Mouse (Mus musculus) ES-Bruce4 (cell line): Measurements from ENCODE around the gene Klhl33. TPM values are rescaled to one million over a fixed set of nuclear protein-coding genes. Genes with fewer than 3 reads are reported as not detected.

ENCODE experiments used
- H3K27ac ChIP-seq: 2 replicates; pipeline ENCODE4 v1.5.1; 2012; ENCODE audit warnings: low read length, inconsistent platforms; ENCODE audit not compliant: insufficient read depth
- H3K27me3 ChIP-seq: 2 replicates; pipeline ENCODE4 v1.6.1; 2012; ENCODE audit warnings: mild to moderate bottlenecking, low read length, inconsistent platforms; ENCODE audit not compliant: control insufficient read depth, poor library complexity, insufficient read depth, severe bottlenecking
- H3K36me3 ChIP-seq: 2 replicates; pipeline ENCODE4 v1.6.1; 2012; ENCODE audit warnings: inconsistent platforms, mild to moderate bottlenecking, low read length, moderate library complexity; ENCODE audit not compliant: control insufficient read depth, poor library complexity, insufficient read depth, severe bottlenecking
- H3K4me1 ChIP-seq: one replicate; pipeline ENCODE4 v1.8.1; 2011; ENCODE audit warnings: low read length; ENCODE audit not compliant: control insufficient read depth, insufficient read depth
- H3K4me3 ChIP-seq: 2 replicates; pipeline ENCODE4 v1.5.1; 2011; ENCODE audit warnings: low read depth, mild to moderate bottlenecking, low read length
- H3K9ac ChIP-seq: 2 replicates; pipeline ENCODE4 v1.6.1; 2012; ENCODE audit warnings: low read depth, mild to moderate bottlenecking, inconsistent platforms; ENCODE audit not compliant: poor library complexity, severe bottlenecking
- H3K9me3 ChIP-seq: replicated peaks from 2 replicates; pipeline ENCODE4 v1.6.1; 2012; ENCODE audit warnings: mild to moderate bottlenecking, low read length, inconsistent platforms; ENCODE audit not compliant: control insufficient read depth, poor library complexity, insufficient read depth, severe bottlenecking
- CTCF ChIP-seq: IDR thresholded peaks from one replicate; pipeline ENCODE4 v1.8.1; 2011; ENCODE audit warnings: low read depth, low read length
- EP300 ChIP-seq: IDR thresholded peaks from 2 replicates; pipeline ENCODE4 v1.6.1; 2011; ENCODE audit warnings: low read depth, low read length; ENCODE audit not compliant: insufficient read depth
- POLR2A ChIP-seq: IDR thresholded peaks from one replicate; pipeline ENCODE4 v1.8.1; 2011; ENCODE audit warnings: low read length; ENCODE audit not compliant: insufficient read depth
- polyA plus RNA-seq: library from polyadenylated mRNA; stranded (reverse); fragments of >200 nt; gene quantifications from 2 replicates; pipeline ENCODE4 v1.2.4, GENCODE M21; 2011; ENCODE audit warnings: low read depth; ENCODE audit not compliant: missing spikeins, insufficient read depth, insufficient read length

Gene Klhl33
- polyA plus RNA-seq, 1 experiment, result not detected

DNA sequence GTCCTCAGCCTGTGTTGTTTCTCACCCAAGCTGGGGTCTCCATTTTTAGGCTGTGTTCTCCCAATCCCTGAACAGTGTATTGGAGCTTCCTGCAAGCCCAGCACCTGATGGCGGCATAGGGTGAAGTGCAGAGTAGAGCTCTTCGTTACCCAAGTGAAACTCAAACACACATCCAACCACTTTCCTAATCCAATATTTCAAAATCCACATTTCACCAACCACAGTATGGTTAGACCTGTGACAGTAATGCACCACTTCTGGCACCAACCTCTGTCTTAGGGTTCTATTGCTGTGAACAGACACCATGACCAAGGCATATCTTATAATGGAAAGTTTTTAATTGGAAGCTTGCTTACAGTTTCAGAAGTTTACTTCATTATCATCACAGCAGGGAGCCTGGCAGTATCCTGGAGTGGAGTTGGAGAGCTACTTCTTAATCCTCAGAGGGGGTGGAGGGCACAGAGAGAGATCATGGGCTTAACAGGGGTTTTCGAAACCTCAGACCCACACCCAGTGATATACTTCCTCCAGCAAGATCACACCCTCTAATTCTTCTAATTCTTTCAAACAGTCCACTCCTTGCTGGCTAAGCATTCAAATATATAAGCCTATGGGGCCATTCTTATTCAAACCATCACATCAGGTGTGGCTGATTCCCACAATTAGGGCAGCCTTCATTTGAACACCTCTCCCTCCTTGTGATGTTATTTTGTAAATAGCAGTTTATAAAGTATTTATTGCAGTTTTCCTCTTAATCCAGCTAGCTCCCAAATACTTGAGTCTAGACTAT, 41.0 kb upstream of the Klhl33 start:
- TF ChIP-seq EP300 (no peak), CTCF (no peak), POLR2A (no peak)
- H3K9me3 ChIP-seq, result no peaks in the 10 kb centered on the region
- H3K36me3 ChIP-seq, result peaks cover 5% of the 10 kb centered on the region
- peak overlapping the region; percentile 40 for H3K4me3 ChIP-seq
- no peaks in the 10 kb centered on the region for H3K4me1 ChIP-seq
- peak overlapping the region; percentile 49; the same call in 1 of the 2 replicates for H3K9ac ChIP-seq
- H3K27me3 ChIP-seq, result no peaks in the 10 kb centered on the region
- H3K27ac ChIP-seq, result peak overlapping the region; percentile 59

DNA sequence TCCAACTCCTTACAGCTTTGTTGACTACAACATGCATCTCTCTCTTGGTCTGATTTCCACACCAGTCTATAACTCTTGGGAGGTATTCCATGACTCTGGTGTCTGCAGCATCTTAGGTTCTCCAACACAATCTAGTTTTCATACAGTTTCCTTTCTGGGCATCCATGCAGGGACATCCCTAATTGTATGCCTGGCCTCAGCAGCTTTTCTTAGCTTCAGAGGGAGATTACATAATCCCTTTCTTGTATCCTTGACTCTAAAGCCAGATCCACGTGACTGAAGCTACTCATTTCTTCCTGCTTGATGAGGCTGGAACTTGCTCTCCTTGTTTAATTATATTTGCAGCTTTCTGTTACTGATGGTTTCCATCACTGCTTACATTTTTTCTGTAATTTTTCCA, 39.3 kb upstream of the Klhl33 start:
- TF ChIP-seq POLR2A (no peak), CTCF (no peak), EP300 (no peak)
- Histone ChIP-seq H3K27me3 (no peaks in the 10 kb centered on the region), H3K4me1 (no peaks in the 10 kb centered on the region), H3K4me3 (no peak overlapping the region), H3K36me3 (peaks cover 5% of the 10 kb centered on the region), H3K9ac (no peak overlapping the region), H3K27ac (no peak overlapping the region), H3K9me3 (no peaks in the 10 kb centered on the region)

DNA sequence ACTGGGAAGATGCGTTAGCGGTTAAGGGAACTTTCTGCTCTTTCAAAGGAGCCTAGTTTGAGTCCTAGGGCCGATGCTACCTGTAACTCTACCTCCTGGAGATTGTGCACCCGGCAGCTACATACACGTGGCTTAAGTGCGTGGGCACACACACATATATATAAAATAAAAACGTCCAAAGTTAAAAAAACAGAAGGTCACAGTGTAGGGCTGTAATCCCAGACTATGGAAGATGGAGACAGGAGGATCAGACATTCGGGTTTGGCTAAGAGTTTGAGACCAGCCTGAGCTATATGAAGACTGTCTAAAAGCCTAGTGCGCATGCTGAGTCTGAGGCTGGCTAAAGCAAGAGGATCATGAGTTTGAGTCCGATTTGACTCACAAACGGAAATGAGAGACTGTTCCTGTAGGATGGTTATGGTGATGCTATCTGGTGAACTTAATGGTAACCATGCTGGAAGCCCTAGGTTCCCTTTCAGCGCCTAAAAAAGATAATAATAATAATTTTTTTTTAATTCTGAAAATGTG, 34.2 kb upstream of the Klhl33 start:
- Histone ChIP-seq H3K27ac (peak overlapping the region; percentile 90), H3K27me3 (no peaks in the 10 kb centered on the region), H3K4me3 (peak overlapping the region; percentile 85), H3K36me3 (peaks cover 33% of the 10 kb centered on the region), H3K9ac (peak overlapping the region; percentile 77), H3K9me3 (no peaks in the 10 kb centered on the region), H3K4me1 (no peaks in the 10 kb centered on the region)
- TF ChIP-seq EP300, result no peak
- no peak for TF ChIP-seq CTCF
- TF ChIP-seq POLR2A, result no peak

- 0 out of 2 replicates have a peak, but pooled peaks have one; percentile 24 for TF ChIP-seq EP300
- no peak for TF ChIP-seq CTCF
- peak; percentile 69 for TF ChIP-seq POLR2A
- H3K4me3 ChIP-seq, result peak within 1 kb of the TSS; percentile 85
- H3K4me1 ChIP-seq, result no peaks in the 10 kb centered on the region
- H3K36me3 ChIP-seq, result peaks cover 37% of the 10 kb centered on the region
- peak within 1 kb of the TSS; percentile 77 for H3K9ac ChIP-seq
- H3K27me3 ChIP-seq, result no peaks in the 10 kb centered on the region
- no peaks in the 10 kb centered on the region for H3K9me3 ChIP-seq
- H3K27ac ChIP-seq, result peak within 1 kb of the TSS; percentile 90
Observed at GRCm38 (mm10) chr14:50930754-50931492, 33.6 kb upstream of the Klhl33 start, which contains the start of the genes Pip4p1 and Pnp. Gene Pip4p1, minus strand, starts transcription at chr14:50930856. Gene Pnp, plus strand, starts transcription at chr14:50931082.

- peaks cover 38% of the 10 kb centered on the region for H3K36me3 ChIP-seq
- TF ChIP-seq POLR2A, result no peak
- TF ChIP-seq CTCF, result no peak
- no peak for TF ChIP-seq EP300
- H3K9ac ChIP-seq, result peak overlapping the region; percentile 73
- H3K9me3 ChIP-seq, result no peaks in the 10 kb centered on the region
- H3K27me3 ChIP-seq, result no peaks in the 10 kb centered on the region
- H3K27ac ChIP-seq, result peak overlapping the region; percentile 66
- peak overlapping the region; percentile 70 for H3K4me3 ChIP-seq
- no peaks in the 10 kb centered on the region for H3K4me1 ChIP-seq
Observed at GRCm38 (mm10) chr14:50930377-50930753, 33.1 kb upstream of the Klhl33 start.

DNA sequence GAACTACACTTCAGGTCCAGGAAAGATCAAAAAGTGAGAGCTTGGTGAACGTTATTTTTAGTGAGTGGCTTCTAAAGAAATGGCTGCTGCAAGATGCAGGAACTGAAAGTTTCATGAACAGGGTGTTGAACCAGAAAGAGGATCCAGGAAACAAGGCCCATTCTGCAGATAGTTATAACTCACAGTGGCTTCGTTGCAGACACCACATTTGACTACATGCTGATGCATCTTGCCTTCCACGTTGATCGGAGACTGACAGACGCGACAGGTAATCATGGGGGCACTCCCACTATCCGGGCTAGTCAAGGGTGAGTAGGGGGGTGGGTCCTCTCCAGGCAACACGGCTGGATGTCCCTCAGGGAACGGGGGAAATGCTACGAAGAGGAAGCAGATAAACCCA, 32.6 kb upstream of the Klhl33 start:
- Histone ChIP-seq H3K4me1 (no peaks in the 10 kb centered on the region), H3K36me3 (peaks cover 38% of the 10 kb centered on the region), H3K9ac (peak overlapping the region; percentile 73), H3K4me3 (peak overlapping the region; percentile 70), H3K27me3 (no peaks in the 10 kb centered on the region), H3K9me3 (no peaks in the 10 kb centered on the region), H3K27ac (peak overlapping the region; percentile 66)
- no peak for TF ChIP-seq CTCF
- TF ChIP-seq EP300, result no peak
- TF ChIP-seq POLR2A, result no peak
